ENCODE assay signal across 12 mouse cellular contexts in the genomic region with DNA sequence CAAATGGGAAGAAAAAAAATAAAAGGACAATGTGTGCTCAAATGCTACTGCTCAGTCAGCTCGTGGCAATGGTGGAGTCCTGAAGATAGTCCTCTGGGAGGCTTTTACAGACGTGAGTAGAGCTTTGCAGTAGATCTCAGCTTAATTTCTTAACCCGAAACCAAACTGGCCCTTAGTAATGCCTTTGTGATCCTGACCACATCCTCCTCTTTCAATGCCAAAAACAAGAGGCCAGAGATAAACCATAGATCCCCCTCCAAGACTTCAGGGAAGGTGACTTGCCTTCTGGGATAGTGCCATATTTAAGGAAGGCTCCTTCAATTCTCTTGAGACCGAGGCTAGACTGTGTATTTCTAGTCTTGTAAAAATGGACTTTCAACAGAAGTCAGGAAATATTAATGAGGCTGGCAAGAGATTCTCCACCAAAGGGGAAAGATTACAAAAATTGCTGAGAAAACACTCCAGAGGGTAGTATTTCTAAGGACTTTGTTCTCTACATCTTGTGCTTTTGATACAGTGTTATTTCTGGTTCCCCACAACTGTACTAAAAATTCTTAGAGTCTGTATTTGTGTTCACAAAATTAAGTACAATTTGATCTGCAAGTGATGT.
"Had no signal": no experiment of that assay in that cellular context is flagged by ENCODE, and none has a peak within 500 bp of the region (broad histone marks: within the 10 kb centered on the region; RNA-seq: fewer than 3 reads in every experiment).

No protein-coding gene starts in this region.

- ATAC-seq: midbrain, embryonic 15.5 days had no signal

- H3K36me3 ChIP-seq: liver, embryonic 13.5 days; midbrain, embryonic 12.5 days; midbrain, embryonic 15.5 days; neural tube, embryonic 13.5 days; stomach, embryonic 15.5 days had no signal

- H3K4me1 ChIP-seq: liver, embryonic 13.5 days; midbrain, embryonic 12.5 days; midbrain, embryonic 15.5 days; neural tube, embryonic 13.5 days; stomach, embryonic 15.5 days had no signal

- H3K4me3 ChIP-seq: left cerebral cortex, adult 2 months; liver, embryonic 13.5 days; midbrain, embryonic 12.5 days; midbrain, embryonic 15.5 days; neural tube, embryonic 13.5 days; stomach, embryonic 15.5 days had no signal

- H3K27me3 ChIP-seq: liver, embryonic 13.5 days; midbrain, embryonic 12.5 days; midbrain, embryonic 15.5 days; neural tube, embryonic 13.5 days; stomach, embryonic 15.5 days had no signal

- H3K9ac ChIP-seq: liver, embryonic 13.5 days; midbrain, embryonic 12.5 days; midbrain, embryonic 15.5 days; neural tube, embryonic 13.5 days; stomach, embryonic 15.5 days had no signal

- H3K9me3 ChIP-seq: liver, embryonic 13.5 days; midbrain, embryonic 12.5 days; midbrain, embryonic 15.5 days; neural tube, embryonic 13.5 days; stomach, embryonic 15.5 days had no signal

- H3K27ac ChIP-seq: kidney, postnatal 0 days; left cerebral cortex, adult 2 months; liver, embryonic 13.5 days; macrophage; midbrain, embryonic 12.5 days; midbrain, embryonic 15.5 days; neural tube, embryonic 13.5 days; stomach, embryonic 15.5 days had no signal

- H3K4me2 ChIP-seq: liver, embryonic 13.5 days; midbrain, embryonic 12.5 days; midbrain, embryonic 15.5 days; neural tube, embryonic 13.5 days; stomach, embryonic 15.5 days had no signal

- DNase-seq: kidney, postnatal 36 days; layer of hippocampus, postnatal 36 days; liver, embryonic 13.5 days; lung, adult 2 months; thymus, postnatal 36 days had no signal
